Mouse (Mus musculus) embryonic facial prominence, embryonic 11.5 days (tissue): ENCODE results near the gene Il1f9. TPM values are rescaled to one million over a fixed set of nuclear protein-coding genes. Genes with fewer than 3 reads are reported as not detected.
"Not testable (repeated sequence)": the region's sequence is repeated elsewhere in the genome, so short reads cannot be mapped to it uniquely, and the experiment has no call there.

Source experiments
- ATAC-seq: fragments of 200-750 bp; cut with Nextera tagmentation; replicated peaks from 2 replicates; pipeline ENCODE4 v1.8.0; 2017; ENCODE audit warnings: low read depth; ENCODE audit not compliant: insufficient number of reproducible peaks, low FRiP score, low TSS enrichment
- DNase-seq: peaks from one replicate; pipeline ENCODE4 v3.0.0-alpha.2; 2015; ENCODE audit warnings: low spot score
- H3K27ac ChIP-seq: fragments of 300-500 bp; sonication (generic); replicated peaks from 2 replicates; pipeline ENCODE4 v1.5.1; 2014; ENCODE audit warnings: mild to moderate bottlenecking, low read depth, low read length, control low read depth
- H3K27me3 ChIP-seq: fragments of 300-500 bp; sonication (generic); 2 replicates; pipeline ENCODE4 v1.6.1; 2014; ENCODE audit warnings: mild to moderate bottlenecking, low read length, moderate library complexity, mixed read lengths; ENCODE audit not compliant: control insufficient read depth, insufficient read depth
- H3K36me3 ChIP-seq: fragments of 300-500 bp; sonication (generic); replicated peaks from 2 replicates; pipeline ENCODE4 v1.6.1; 2014; ENCODE audit warnings: low read depth, mild to moderate bottlenecking, low read length, moderate library complexity, mixed read lengths; ENCODE audit not compliant: control insufficient read depth, insufficient read depth
- H3K4me1 ChIP-seq: fragments of 300-500 bp; sonication (generic); 2 replicates; pipeline ENCODE4 v1.6.1; 2014; ENCODE audit warnings: low read length, mixed read lengths; ENCODE audit not compliant: control insufficient read depth, insufficient read depth
- H3K4me2 ChIP-seq: fragments of 300-500 bp; sonication (generic); 2 replicates; pipeline ENCODE4 v1.6.1; 2014; ENCODE audit warnings: low read depth, mild to moderate bottlenecking, control low read depth, low read length, moderate library complexity
- H3K4me3 ChIP-seq: fragments of 300-500 bp; sonication (generic); 2 replicates; pipeline ENCODE4 v1.5.1; 2014; ENCODE audit warnings: low read depth, low read length, control low read depth
- H3K9ac ChIP-seq: fragments of 300-500 bp; sonication (generic); replicated peaks from 2 replicates; pipeline ENCODE4 v1.6.1; 2014; ENCODE audit warnings: mild to moderate bottlenecking, control low read depth, low read length
- H3K9me3 ChIP-seq: fragments of 300-500 bp; sonication (generic); replicated peaks from 2 replicates; pipeline ENCODE4 v1.6.1; 2016; ENCODE audit warnings: mild to moderate bottlenecking, low read length, inconsistent platforms, mixed read lengths; ENCODE audit not compliant: control insufficient read depth
- WGBS: fragments of 180-500 bp; shearing (Covaris S2); extraction: QIAGEN DNeasy Blood & Tissue Kit; methylation state at CpG from one replicate; pipeline ENCODE4 v1.1.7; 2014; 5-methylcytosine and 5-hydroxymethylcytosine counted together
- polyA plus RNA-seq: library from polyadenylated mRNA; unstranded; fragments of >200 nt; fragmentation: Nextera tagmentation; extraction: Ambion mirVana; gene quantifications from 2 replicates; pipeline ENCODE4 v1.2.1, GENCODE M21; 2014

The Il1f9 gene
- polyA plus RNA-seq = not detected in 2 replicates

DNA sequence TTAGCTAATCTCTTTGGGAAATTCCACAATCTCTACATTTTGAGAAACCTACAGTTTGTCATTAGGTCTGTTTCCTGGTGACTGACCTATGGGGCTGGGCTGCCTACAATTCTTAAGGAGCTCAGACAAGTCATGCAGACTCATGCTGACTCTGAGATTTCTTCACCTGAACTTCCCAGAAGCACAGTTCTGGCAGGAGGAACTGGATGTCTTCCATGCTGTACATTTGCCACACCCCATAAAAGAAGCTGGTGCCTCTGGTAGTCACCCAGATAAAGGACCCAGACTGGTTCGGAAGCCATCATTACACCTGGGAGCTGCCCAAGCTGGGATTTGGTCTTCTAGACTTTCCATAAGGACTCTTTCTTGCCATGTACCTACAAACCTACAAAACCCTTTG lies at the start of gene Il1f9:
TSS of gene Il1f9 (plus strand) at position 301 of the 400 bp plus-strand sequence.
- 86% methylated on average over 1 of the region's 1 CpGs for WGBS
- no peaks in the 10 kb centered on the region for H3K27me3 ChIP-seq
- ATAC-seq (no peak), DNase-seq (no peak)
- no peaks in the 10 kb centered on the region for H3K9me3 ChIP-seq
- no peak within 1 kb of the TSS for H3K4me3 ChIP-seq
- H3K27ac ChIP-seq = no peak within 1 kb of the TSS
- H3K4me1 ChIP-seq = no peaks in the 10 kb centered on the region
- H3K9ac ChIP-seq = no peak within 1 kb of the TSS
- no peaks in the 10 kb centered on the region for H3K36me3 ChIP-seq
- no peak within 1 kb of the TSS for H3K4me2 ChIP-seq

GRCm38 (mm10) chr2:24152861-24153260 lies 33.4 kb upstream of the Il1f9 start, which contains the start of gene Il1f8:
Il1f8 (plus strand) TSS chr2:24153161.
- Histone ChIP-seq H3K4me3 (no peak within 1 kb of the TSS), H3K4me2 (no peak within 1 kb of the TSS), H3K27me3 (no peaks in the 10 kb centered on the region), H3K4me1 (no peaks in the 10 kb centered on the region), H3K36me3 (no peaks in the 10 kb centered on the region), H3K9ac (no peak within 1 kb of the TSS), H3K9me3 (no peaks in the 10 kb centered on the region), H3K27ac (no peak within 1 kb of the TSS)
- no peak for DNase-seq
- WGBS = 86% methylated on average over 2 of the region's 2 CpGs
- no peak for ATAC-seq

DNA sequence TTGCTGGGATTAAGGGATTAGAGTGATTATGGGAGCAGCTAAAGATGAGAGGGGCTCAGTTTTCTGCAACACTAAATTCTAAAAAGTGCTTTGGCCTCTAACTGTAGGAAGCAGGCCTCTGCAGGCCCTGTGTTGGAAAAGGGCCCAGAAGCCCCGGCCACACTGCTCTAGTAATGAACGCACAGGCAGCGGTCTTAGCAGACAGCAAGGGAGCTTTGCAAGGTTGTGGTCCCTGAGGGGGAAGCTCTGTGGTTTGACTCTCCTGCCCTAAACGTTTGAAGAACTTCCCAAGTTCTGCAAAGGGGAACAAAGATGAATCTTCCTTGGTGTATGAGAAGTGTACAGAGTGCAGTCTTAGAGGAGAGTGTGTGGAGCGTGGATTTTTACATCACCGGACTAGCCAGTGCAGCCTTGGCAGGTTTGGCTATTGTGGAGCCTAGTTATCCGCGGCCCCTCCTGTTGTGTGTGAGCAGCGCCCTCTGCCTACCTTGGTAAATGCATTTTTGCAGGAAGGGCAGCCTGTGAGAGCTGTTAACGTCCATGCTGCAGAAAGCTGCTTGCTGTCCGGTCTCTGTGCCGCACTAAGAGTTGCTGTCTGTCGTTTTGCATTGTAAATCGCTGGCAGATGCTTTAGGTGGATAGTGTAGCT lies 4.5 kb upstream of the Il1f9 start:
- not testable (repeated sequence) for H3K4me1 ChIP-seq, H3K27me3 ChIP-seq, H3K9me3 ChIP-seq, H3K4me3 ChIP-seq, H3K27ac ChIP-seq, H3K4me2 ChIP-seq, H3K9ac ChIP-seq, H3K36me3 ChIP-seq
- DNase-seq (peak; percentile 72), ATAC-seq (0 out of 2 replicates have a peak, but pooled peaks have one; percentile 44)
- 16% methylated on average over 14 of the region's 14 CpGs for WGBS

DNA sequence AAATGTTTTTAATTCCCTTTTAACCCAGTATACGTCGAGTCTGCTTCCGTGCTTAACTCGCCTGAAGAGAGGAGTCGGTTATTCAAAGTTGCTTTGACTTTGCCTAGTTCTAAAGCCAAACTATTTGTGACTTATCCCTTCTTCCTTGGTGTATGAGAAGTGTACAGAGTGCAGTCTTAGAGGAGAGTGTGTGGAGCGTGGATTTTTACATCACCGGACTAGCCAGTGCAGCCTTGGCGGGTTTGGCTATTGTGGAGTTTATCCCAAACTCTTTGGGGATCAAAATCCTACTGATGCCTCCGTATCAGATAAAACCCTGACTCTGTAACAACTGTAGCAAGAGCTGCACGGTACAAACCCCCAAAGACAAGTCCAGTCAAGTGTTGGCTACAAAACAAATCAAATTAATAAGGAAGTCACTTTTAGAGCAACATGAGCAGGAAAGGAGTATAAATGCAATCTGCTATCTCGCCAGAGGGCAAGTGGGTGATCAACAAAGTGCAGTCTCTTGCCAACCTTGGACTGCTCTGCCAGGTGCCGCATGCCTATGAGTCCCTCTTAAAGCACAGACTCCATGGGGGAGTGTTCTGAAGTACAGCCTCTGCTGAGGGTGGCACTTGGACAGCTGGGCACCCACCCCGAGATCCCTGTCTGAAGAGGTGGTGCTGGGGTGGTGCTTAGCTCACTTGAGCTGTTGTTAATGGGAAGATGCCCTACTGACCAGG lies 3.7 kb upstream of the Il1f9 start:
- not testable (repeated sequence) for ATAC-seq, H3K4me3 ChIP-seq, DNase-seq

GRCm38 (mm10) chr2:24184092-24184491 lies 2.2 kb upstream of the Il1f9 start:
- DNase-seq, H3K4me2 ChIP-seq, H3K4me3 ChIP-seq, ATAC-seq, H3K27ac ChIP-seq, H3K9me3 ChIP-seq, H3K36me3 ChIP-seq, H3K9ac ChIP-seq, H3K27me3 ChIP-seq, H3K4me1 ChIP-seq: not testable (repeated sequence)

More for the DNA sequence above, 3.7 kb upstream of the Il1f9 start:
- H3K27ac ChIP-seq, H3K9me3 ChIP-seq, H3K4me2 ChIP-seq, H3K4me1 ChIP-seq, H3K36me3 ChIP-seq, H3K27me3 ChIP-seq, H3K9ac ChIP-seq: not testable (repeated sequence)
- WGBS = 63% methylated on average over 13 of the region's 13 CpGs

- H3K4me2 ChIP-seq = no peak overlapping the region
- no peaks in the 10 kb centered on the region for H3K27me3 ChIP-seq
- ATAC-seq = no peak
- no peaks in the 10 kb centered on the region for H3K9me3 ChIP-seq
- 72% methylated on average over 6 of the region's 6 CpGs for WGBS
- H3K36me3 ChIP-seq = no peaks in the 10 kb centered on the region
- no peaks in the 10 kb centered on the region for H3K4me1 ChIP-seq
- DNase-seq = no peak
- H3K27ac ChIP-seq = no peak overlapping the region
- H3K9ac ChIP-seq = no peak overlapping the region
- no peak overlapping the region for H3K4me3 ChIP-seq
Measured at GRCm38 (mm10) chr2:24187585-24187984, 1.3 kb downstream of the Il1f9 start.

- Histone ChIP-seq H3K9ac (no peak overlapping the region), H3K27me3 (no peaks in the 10 kb centered on the region), H3K4me3 (no peak overlapping the region), H3K4me2 (no peak overlapping the region), H3K27ac (no peak overlapping the region), H3K9me3 (no peaks in the 10 kb centered on the region), H3K36me3 (no peaks in the 10 kb centered on the region), H3K4me1 (no peaks in the 10 kb centered on the region)
- ATAC-seq = no peak
- 74% methylated on average over 1 of the region's 1 CpGs for WGBS
- no peak for DNase-seq
Measured at GRCm38 (mm10) chr2:24188189-24188588, 1.9 kb downstream of the Il1f9 start.

GRCm38 (mm10) chr2:24215118-24215517 lies 28.8 kb downstream of the Il1f9 start, which contains the start of gene Il1f6:
Il1f6 (plus strand) TSS chr2:24215418.
- no peak within 1 kb of the TSS for H3K4me3 ChIP-seq
- ATAC-seq = no peak

More at GRCm38 (mm10) chr2:24215118-24215517, 28.8 kb downstream of the Il1f9 start, which contains the start of gene Il1f6:
- no peak for DNase-seq
- no peak within 1 kb of the TSS for H3K4me2 ChIP-seq
- H3K36me3 ChIP-seq = no peaks in the 10 kb centered on the region
- no peaks in the 10 kb centered on the region for H3K9me3 ChIP-seq
- no peak within 1 kb of the TSS for H3K9ac ChIP-seq
- H3K4me1 ChIP-seq = no peaks in the 10 kb centered on the region
- H3K27ac ChIP-seq = no peak within 1 kb of the TSS
- H3K27me3 ChIP-seq = no peaks in the 10 kb centered on the region
- 64% methylated on average over 2 of the region's 2 CpGs for WGBS
